Mouse (Mus musculus): ENCODE data around the gene Hecw2.

Gene Hecw2

GRCm38 (mm10) chr1:54194954-54195305 lies at the start of gene Hecw2:
TSS of gene Hecw2 (minus strand) at chr1:54195168.
- DNase-seq (ENCODE audit: low spot score): no peak

GRCm38 (mm10) chr1:54242722-54243121 lies 47.8 kb upstream of the Hecw2 start:
- DNase-seq (ENCODE audit: low spot score): no peak

DNA sequence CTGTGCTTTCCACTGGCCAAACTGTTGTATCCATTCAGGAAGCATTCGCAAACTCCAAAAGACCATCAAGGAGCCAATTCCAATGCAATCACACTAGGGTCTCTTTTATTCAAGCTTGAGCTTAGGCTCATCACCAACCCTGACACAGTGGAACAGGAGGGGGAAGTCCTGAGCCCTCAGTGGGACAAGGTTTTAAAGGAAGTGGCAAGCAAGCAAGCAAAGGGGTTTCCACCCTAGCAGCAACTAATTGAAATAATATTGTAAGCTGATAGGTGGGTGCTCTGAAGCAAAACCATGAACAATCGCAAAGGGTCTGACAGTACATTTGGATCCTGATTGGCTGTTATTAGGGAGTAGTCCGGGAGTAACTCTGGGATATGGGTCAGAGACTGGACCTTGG lies 25.3 kb upstream of the Hecw2 start:
- DNase-seq (ENCODE audit: low spot score): no peak

DNA sequence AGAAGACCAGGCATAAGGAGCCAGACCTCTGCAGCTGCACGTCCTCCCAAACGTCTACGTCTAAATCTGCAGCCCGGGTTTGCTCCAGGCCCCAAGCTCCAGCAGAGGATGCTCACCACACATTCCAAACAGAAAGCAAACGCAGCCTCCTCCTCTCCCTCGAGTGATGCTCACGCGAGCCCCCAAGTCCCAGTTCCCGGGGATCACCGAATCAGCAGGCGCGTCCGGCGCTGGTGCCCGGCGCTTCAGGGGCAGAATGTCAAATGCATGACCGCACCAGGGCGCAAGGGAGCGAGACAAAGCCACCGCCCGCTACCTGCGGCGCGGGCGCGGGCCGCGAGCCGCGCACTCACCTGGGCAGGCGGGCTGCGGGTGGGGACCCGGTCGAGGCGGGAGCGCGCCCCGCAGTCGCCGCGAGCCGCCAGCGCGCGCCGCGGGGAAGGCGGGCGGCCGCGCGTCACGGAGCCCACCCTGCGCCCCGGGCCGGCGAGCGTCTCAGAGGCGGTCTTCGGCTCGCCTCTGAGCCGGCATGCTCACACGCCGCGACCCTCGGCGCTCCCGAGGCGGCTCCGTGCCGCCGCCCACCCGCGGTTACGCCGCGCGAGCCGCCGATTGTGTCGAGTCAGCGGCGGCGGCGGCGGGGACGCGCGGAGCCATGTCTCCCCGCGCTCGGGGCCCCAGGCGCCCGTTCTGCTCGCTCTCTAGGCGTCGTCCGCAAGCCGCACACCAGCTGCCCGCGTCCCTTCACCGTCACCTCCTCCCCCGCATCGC lies 600 bp downstream of the Hecw2 start:
- DNase-seq (ENCODE audit: low spot score): no peak

DNA sequence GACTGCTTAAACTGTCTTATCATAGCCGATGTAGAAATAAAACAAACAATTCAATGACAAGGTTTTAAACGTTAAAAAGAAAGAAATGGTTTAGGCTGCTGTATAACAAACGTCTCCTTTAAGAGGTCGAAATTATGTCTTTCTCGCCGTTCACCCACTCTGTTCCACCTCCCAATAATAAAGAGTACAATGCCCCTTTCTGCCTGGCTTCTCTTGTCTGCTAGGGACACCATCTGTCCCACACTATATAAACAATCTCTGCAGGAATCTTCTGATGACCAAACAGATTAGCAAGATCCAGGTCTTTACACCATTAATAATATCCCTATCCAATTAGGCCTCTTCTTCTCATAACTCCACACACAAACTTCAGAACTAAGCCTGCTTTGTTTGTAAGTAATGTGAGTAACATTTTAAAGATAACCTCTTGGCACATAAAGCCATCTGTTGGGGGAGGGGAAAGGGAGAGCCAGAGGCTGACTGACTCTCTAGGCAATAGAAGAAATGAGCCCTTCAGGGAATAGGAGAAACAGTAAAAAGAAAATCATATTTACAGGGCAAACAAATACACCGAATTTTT lies 1.7 kb downstream of the Hecw2 start:
- DNase-seq (ENCODE audit: low spot score): no peak

- no peak for DNase-seq (ENCODE audit: low spot score)
Measured at GRCm38 (mm10) chr1:54187579-54187978, 7.4 kb downstream of the Hecw2 start.

GRCm38 (mm10) chr1:54186347-54186746 lies 8.6 kb downstream of the Hecw2 start:
- DNase-seq (ENCODE audit: low spot score): no peak

- no peak for DNase-seq (ENCODE audit: low spot score)
Measured at GRCm38 (mm10) chr1:54180663-54181062, 14.3 kb downstream of the Hecw2 start.

DNA sequence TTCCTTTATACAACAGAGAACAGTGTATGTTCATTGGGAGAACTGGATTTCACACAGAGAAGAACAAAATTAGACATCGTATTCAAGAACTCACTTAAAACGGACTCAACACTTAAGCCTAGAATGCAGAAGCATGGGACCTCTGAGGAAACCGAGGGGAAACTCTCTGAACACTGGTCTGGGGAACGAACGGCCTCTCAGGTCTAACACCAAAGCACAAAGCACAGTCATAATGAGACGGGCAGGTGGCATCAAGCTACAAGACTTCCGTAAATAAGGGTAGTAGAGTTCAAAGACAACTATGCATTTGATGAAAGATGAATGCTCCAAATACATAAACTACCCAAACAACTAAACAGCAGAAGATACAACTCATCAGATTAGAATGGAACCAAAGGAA lies 15.8 kb downstream of the Hecw2 start:
- no peak for DNase-seq (ENCODE audit: low spot score)

DNA sequence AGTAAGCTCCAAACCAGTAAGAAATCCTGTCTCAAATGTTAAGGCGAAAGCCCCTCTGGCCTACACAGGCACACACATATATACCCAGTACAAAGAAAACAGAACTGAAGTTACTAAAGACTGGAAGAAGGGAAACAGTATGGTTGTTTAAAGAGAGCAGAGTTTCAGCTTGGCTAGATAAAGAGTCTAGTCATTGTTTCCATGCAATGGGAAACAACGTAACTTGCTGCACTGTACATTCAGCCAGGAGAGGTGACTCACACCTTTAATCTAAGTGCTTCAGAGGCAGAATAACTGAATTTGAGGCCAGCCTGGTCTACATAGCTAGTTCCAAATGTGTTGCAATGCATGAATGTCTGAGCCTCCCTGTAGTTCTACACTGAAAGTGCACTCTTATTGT lies 18.4 kb downstream of the Hecw2 start:
- no peak for DNase-seq (ENCODE audit: low spot score)

DNA sequence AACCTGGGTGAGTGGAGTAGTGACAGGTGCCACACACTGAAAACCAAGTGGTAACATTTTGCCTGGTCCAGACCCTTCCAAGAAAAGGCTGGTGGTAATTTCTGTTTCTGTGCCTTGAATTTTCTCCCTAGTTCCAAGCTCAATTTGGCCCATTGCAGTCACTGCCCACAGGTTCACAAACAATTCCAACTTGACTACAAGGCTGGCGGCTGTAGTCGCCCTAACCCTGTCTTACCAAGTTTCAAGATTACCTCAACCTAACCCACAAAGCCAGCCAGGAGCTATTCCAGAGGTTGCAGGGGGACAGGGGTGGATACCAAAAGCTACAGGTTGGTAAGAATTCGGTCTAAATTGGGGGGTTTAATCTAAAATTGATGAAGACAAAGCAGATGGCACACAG lies 27.0 kb downstream of the Hecw2 start:
- DNase-seq (ENCODE audit: low spot score): no peak

GRCm38 (mm10) chr1:54159531-54159930 lies 35.4 kb downstream of the Hecw2 start:
- no peak for DNase-seq (ENCODE audit: low spot score)

- no peak for DNase-seq (ENCODE audit: low spot score)
Measured at GRCm38 (mm10) chr1:54153216-54153786, 41.7 kb downstream of the Hecw2 start.

- DNase-seq (ENCODE audit: low spot score): no peak
Measured at GRCm38 (mm10) chr1:54145106-54145505, 49.9 kb downstream of the Hecw2 start.

DNA sequence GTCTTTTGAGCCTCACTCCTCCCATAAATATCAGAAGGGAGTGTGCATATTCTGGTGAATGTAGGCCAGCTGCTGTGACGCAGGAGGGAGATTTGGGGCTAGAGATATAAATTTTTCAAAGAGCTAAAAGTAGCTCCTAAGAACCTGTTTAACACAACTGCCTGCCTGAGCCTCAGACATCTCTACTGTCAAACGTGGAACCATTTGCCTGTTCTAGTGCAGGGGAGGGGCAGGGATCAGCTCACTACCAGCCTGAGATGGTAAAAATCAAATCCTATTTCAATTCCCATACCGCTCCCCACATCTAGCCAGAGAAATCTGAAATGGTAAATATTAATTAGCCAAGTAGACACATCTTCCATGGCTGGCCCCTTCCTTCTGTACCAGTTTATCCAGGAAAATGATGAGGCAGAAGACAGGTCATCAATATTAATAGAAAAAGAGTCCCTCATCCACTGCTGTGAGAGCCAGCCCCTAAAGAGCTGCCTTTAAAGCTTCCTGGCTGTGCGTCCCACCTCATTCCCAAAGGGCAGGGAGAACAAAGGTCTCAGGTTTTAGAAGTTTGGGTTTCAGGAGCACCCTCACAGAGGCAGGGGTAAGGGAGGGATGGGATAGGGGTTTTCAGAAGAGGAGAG lies 61.0 kb downstream of the Hecw2 start:
- no peak for DNase-seq (ENCODE audit: low spot score)

DNA sequence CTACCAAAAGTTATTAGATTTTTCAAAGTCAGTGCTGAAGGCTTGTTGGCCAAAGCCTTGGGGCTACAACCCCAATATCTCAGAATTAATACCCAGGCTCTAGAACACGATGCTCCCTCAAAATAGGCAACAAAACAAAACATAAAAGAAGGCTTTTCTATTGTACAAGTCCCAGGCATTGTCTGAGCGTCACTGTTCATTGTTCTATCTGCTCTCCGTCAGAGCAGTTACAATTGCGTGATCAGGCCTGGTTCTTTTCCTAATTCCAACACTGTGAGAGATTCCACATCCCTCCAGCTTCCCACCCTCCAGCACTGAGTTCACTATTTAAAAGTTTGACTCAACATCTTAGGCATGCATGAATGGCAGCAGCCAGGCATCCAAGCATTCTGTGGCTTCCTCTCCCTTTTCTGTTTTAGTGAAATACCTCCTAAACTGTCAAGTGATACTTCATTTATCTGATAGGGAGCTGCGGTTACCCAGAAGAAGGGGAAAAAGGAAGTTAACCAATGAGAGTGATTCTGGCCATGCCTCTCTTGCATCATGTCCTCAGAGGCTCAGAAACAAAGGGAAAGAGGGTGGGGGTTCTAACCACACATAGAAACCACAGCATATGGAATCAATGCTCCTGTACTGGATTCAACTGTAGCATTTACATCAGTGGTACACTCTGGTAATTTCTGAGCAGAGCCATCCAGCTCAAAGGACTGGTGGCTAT lies 66.1 kb downstream of the Hecw2 start:
- no peak for DNase-seq (ENCODE audit: low spot score)

DNA sequence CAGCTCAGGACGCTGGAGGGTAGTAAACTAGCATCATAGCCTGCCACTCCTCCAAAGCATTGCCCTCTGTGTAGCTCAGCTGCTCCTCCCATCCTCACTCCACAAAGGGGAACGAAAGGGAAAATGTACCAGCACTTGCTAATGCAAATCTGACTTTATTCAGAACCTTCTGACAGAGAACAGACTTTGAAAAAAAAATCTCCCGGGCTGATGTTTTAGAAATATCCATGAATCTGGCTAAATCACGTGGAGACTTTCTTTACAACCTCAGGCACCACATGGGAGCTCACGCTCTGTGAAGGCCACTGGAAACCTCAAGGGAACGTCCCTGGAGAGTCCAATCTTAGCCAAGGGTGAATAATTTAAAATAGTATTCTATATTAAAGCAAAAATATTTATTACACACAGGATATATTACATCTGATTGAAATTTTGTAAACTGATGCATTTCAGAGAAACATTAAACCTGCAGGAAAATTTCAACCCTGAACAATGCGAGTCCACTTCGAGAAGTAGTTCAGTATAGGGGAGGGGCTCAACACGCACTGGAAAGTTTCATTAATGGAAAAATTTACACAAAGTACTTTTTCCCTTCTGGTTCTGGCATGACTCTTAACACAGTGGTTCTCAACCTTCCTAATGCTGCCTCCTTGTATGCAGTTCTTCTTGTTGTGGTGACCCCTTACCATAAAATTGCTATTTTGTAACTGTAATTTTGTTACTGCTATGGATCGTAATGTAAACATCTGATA lies 67.8 kb downstream of the Hecw2 start:
- no peak for DNase-seq (ENCODE audit: low spot score)

- no peak for DNase-seq (ENCODE audit: low spot score)
Measured at GRCm38 (mm10) chr1:54122551-54122950, 72.4 kb downstream of the Hecw2 start.

- DNase-seq (ENCODE audit: low spot score): no peak
Measured at GRCm38 (mm10) chr1:54121071-54121730, 73.8 kb downstream of the Hecw2 start.

GRCm38 (mm10) chr1:54119638-54120320 lies 75.2 kb downstream of the Hecw2 start:
- no peak for DNase-seq (ENCODE audit: low spot score)

Measured in c-Kit-positive CD71-positive TER-119-positive erythroid progenitor cells, embryonic 14.5 days (primary cell).